Mouse (Mus musculus): ENCODE data around the gene Atrip. TPM values are rescaled to one million over a fixed set of nuclear protein-coding genes. Genes with fewer than 3 reads are reported as not detected.

Gene Atrip
- polyA plus RNA-seq, 1 experiment, result 10.7 TPM

DNA sequence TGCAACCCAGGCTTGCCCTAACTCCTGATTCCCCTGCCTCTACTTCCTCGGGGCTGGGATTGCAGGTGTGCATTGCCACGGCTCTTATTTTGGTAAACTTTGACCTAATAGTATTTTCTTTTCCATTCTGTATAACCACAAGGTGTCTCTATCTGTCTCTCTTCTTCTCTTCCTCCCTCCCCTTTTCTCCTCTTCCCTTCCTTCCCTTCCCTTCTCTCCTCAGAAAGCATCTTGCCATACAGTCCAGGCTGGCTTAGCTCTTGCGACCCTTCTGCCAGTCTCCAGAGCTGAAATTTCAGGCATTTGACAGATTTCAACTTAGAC, 23.3 kb downstream of the Atrip start:
- peak overlapping the region; percentile 39 for H3K27ac ChIP-seq (ENCODE audit: insufficient read depth, low read depth, low read length)
- H3K4me3 ChIP-seq (ENCODE audit: low read depth, low read length), result no peak overlapping the region
- TF ChIP-seq CTCF (IDR thresholded peaks at IDR 0.05; ENCODE audit: extremely low read depth, insufficient read length, insufficient replicate concordance, low read depth, low read length) (no peak), POLR2A (IDR thresholded peaks at IDR 0.05; ENCODE audit: low read depth, low read length) (no peak)
- H3K27me3 ChIP-seq (ENCODE audit: control insufficient read depth, insufficient read depth, low read length), result no peaks in the 10 kb centered on the region
- 0 out of 2 replicates have a peak, but pooled peaks cover 2% of the 10 kb centered on the region for H3K36me3 ChIP-seq (ENCODE audit: control insufficient read depth, insufficient read depth, low read length)
- 44% methylated on average over 3 of the region's 3 CpGs for WGBS
- H3K4me1 ChIP-seq (ENCODE audit: control insufficient read depth, insufficient read depth, insufficient read length, low read length), result peaks cover 12% of the 10 kb centered on the region

DNA sequence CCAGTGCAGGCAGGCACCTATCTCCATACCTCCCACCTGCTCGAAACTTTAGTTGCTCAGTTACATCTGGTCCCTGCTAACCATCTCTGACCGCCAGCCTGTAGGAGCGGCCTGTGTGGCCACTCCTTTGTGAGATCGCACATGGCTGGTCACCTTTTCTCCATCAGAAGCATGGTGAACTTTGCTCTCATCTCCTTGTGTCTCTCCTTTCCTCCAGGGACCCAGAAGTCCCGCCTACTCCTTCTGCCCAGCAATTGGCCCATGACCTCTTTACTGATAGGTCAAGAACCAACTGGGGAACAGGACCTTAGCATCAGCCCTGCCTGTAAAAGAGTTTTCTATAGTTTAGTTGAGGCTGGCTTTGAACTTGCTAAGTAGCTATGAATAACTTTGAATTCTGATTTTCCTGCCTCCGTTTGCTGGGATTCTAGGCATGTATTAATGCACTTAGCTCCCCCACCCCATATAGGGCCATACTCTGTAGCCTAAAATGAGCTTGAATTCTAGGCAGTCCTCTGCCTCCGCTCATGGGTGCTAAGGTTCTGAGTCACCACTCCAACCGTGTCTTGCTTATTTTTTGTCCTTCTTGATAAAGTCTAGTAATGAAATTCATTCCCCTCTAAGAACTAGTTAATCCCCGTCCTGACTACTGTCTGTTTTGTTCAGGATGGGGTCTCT, 23.8 kb downstream of the Atrip start:
- Histone ChIP-seq H3K4me3 (ENCODE audit: low read depth, low read length) (peak overlapping the region; percentile 40), H3K27me3 (ENCODE audit: control insufficient read depth, insufficient read depth, low read length) (no peaks in the 10 kb centered on the region), H3K27ac (ENCODE audit: insufficient read depth, low read depth, low read length) (peak overlapping the region; percentile 39), H3K36me3 (ENCODE audit: control insufficient read depth, insufficient read depth, low read length) (0 out of 2 replicates have a peak, but pooled peaks cover 2% of the 10 kb centered on the region), H3K4me1 (ENCODE audit: control insufficient read depth, insufficient read depth, insufficient read length, low read length) (peaks cover 8% of the 10 kb centered on the region)
- 61% methylated on average over 9 of the region's 9 CpGs for WGBS
- TF ChIP-seq CTCF (IDR thresholded peaks at IDR 0.05; ENCODE audit: extremely low read depth, insufficient read length, insufficient replicate concordance, low read depth, low read length) (no peak), POLR2A (IDR thresholded peaks at IDR 0.05; ENCODE audit: low read depth, low read length) (no peak; the same call in 1 of the 2 replicates)

DNA sequence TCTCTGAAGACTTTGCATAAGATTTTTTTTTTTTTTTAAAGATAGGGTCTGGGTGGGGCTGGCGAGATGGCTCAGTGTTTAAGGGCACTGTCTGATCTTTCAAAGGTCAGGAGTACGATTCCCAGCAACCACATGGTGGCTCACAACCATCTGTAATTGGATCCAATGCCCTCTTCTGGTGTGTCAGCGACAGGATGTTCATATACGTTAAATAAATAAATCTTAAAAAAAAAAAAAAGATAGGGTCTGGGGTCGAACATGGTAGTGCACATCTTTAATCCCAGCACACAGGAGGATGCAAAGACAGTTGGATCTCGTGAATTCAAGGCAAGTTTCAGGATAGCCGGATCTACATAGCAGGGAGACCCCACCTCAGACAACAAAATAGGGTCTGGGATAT, 24.6 kb downstream of the Atrip start:
- Histone ChIP-seq H3K27ac (ENCODE audit: insufficient read depth, low read depth, low read length) (peak overlapping the region; percentile 39; the same call in 1 of the 2 replicates), H3K4me3 (ENCODE audit: low read depth, low read length) (no peak overlapping the region), H3K36me3 (ENCODE audit: control insufficient read depth, insufficient read depth, low read length) (0 out of 2 replicates have a peak, but pooled peaks cover 2% of the 10 kb centered on the region), H3K4me1 (ENCODE audit: control insufficient read depth, insufficient read depth, insufficient read length, low read length) (peaks cover 6% of the 10 kb centered on the region), H3K27me3 (ENCODE audit: control insufficient read depth, insufficient read depth, low read length) (no peaks in the 10 kb centered on the region)
- TF ChIP-seq POLR2A (IDR thresholded peaks at IDR 0.05; ENCODE audit: low read depth, low read length) (no peak), CTCF (IDR thresholded peaks at IDR 0.05; ENCODE audit: extremely low read depth, insufficient read length, insufficient replicate concordance, low read depth, low read length) (no peak)
- WGBS, result 75% methylated on average over 7 of the region's 7 CpGs

DNA sequence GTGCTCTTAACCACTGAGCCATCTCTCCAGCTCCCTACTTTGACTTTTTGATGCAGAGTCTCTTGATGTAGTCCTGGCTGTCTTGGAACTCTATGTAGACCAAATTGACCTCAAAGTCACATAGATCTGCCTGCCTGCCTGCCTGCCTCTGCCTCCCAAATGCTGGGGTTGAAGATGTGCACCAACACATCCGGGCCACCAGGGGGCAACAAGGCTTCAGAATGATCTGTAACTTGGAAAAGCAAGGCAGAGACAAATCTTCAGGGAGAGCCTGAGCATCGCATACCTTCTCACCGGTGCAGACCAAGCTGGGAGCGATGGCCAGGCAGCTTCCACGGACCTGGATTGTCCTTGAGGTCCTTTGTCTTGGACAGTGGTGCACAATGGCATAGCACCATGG, 27.6 kb downstream of the Atrip start:
- H3K27ac ChIP-seq (ENCODE audit: insufficient read depth, low read depth, low read length), result no peak overlapping the region
- TF ChIP-seq POLR2A (IDR thresholded peaks at IDR 0.05; ENCODE audit: low read depth, low read length), result no peak
- TF ChIP-seq CTCF (IDR thresholded peaks at IDR 0.05; ENCODE audit: extremely low read depth, insufficient read length, insufficient replicate concordance, low read depth, low read length), result peak; percentile 77; the same call in 1 of the 2 replicates
- peaks cover 6% of the 10 kb centered on the region; the same call in 1 of the 2 replicates for H3K4me1 ChIP-seq (ENCODE audit: control insufficient read depth, insufficient read depth, insufficient read length, low read length)
- no peaks in the 10 kb centered on the region for H3K27me3 ChIP-seq (ENCODE audit: control insufficient read depth, insufficient read depth, low read length)
- 40% methylated on average over 5 of the region's 5 CpGs for WGBS
- 0 out of 2 replicates have a peak, but pooled peaks cover 3% of the 10 kb centered on the region for H3K36me3 ChIP-seq (ENCODE audit: control insufficient read depth, insufficient read depth, low read length)
- no peak overlapping the region for H3K4me3 ChIP-seq (ENCODE audit: low read depth, low read length)

DNA sequence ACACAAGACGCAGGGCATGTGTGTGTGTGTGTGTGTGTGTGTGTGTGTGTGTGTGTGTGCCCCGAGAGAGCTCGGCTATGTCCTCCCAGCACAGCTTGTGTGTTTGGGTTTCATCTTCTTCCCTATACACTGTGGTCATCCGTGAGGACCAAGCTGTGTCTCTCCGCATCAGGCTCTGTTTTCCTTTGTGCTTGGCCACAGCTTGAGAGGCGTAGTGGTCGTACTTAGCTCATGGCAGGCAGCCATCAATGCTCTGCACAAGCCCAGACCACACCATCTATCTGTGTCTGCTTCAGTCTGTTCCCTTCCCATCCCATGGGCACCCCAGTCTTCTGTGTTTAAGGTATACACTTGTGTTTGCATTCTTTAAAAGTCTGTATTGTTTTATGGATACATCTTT, 32.6 kb downstream of the Atrip start:
- WGBS, result 70% methylated on average over 7 of the region's 7 CpGs
- 0 out of 2 replicates have a peak, but pooled peaks cover 1% of the 10 kb centered on the region for H3K36me3 ChIP-seq (ENCODE audit: control insufficient read depth, insufficient read depth, low read length)
- TF ChIP-seq CTCF (IDR thresholded peaks at IDR 0.05; ENCODE audit: extremely low read depth, insufficient read length, insufficient replicate concordance, low read depth, low read length) (no peak), POLR2A (IDR thresholded peaks at IDR 0.05; ENCODE audit: low read depth, low read length) (no peak)
- no peak overlapping the region for H3K4me3 ChIP-seq (ENCODE audit: low read depth, low read length)
- no peaks in the 10 kb centered on the region for H3K27me3 ChIP-seq (ENCODE audit: control insufficient read depth, insufficient read depth, low read length)
- H3K4me1 ChIP-seq (ENCODE audit: control insufficient read depth, insufficient read depth, insufficient read length, low read length), result peaks cover 11% of the 10 kb centered on the region; the same call in 1 of the 2 replicates
- H3K27ac ChIP-seq (ENCODE audit: insufficient read depth, low read depth, low read length), result no peak overlapping the region

DNA sequence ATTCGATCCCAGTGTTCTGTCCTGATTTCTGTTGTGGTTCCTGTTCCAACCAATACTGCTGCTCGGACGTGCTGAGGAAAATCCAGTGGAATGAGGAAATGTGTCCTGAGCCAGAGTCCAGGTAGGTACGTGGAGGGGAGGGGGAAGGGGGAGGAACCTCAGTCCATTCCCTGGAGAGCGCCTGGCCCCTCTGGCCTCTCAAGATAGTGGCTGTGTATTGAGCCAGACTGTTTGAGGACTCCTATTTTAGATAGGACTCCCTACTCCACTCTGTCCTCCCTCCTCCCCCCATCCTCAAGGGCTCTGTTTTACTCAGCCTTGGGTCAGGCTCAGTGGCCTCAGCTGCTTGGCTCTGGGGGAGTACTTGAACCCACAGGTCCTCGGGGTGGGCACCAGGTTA, 33.0 kb downstream of the Atrip start:
- Histone ChIP-seq H3K27ac (ENCODE audit: insufficient read depth, low read depth, low read length) (no peak overlapping the region), H3K4me1 (ENCODE audit: control insufficient read depth, insufficient read depth, insufficient read length, low read length) (peaks cover 11% of the 10 kb centered on the region; the same call in 1 of the 2 replicates), H3K36me3 (ENCODE audit: control insufficient read depth, insufficient read depth, low read length) (0 out of 2 replicates have a peak, but pooled peaks cover 1% of the 10 kb centered on the region), H3K4me3 (ENCODE audit: low read depth, low read length) (no peak overlapping the region), H3K27me3 (ENCODE audit: control insufficient read depth, insufficient read depth, low read length) (no peaks in the 10 kb centered on the region)
- TF ChIP-seq POLR2A (IDR thresholded peaks at IDR 0.05; ENCODE audit: low read depth, low read length), result 0 out of 2 replicates have a peak, but pooled peaks have one; percentile 16
- no peak for TF ChIP-seq CTCF (IDR thresholded peaks at IDR 0.05; ENCODE audit: extremely low read depth, insufficient read length, insufficient replicate concordance, low read depth, low read length)
- WGBS, result 14% methylated on average over 6 of the region's 6 CpGs

DNA sequence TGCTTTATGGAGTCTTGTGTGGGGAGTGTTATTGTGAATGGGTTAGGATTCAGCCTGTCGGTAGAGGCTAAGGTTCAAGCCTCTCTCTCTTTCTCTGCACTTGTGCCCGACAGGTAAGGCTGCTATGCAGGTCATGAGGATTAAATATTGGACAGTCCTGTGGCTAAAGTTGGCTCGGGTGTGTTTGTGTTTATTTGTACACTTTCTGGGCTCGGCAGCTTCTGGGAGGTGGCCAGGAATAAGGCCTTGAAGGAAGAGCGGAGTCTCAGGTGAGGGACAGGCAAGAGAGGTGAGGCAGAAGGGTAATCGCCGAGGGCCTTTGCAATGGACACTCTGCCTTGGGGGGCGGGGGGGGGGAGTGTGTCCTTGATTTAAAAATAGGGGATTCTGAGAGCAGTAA, 33.7 kb downstream of the Atrip start:
- H3K4me3 ChIP-seq (ENCODE audit: low read depth, low read length), result no peak overlapping the region
- H3K27ac ChIP-seq (ENCODE audit: insufficient read depth, low read depth, low read length), result no peak overlapping the region
- peaks cover 11% of the 10 kb centered on the region; the same call in 1 of the 2 replicates for H3K4me1 ChIP-seq (ENCODE audit: control insufficient read depth, insufficient read depth, insufficient read length, low read length)
- H3K27me3 ChIP-seq (ENCODE audit: control insufficient read depth, insufficient read depth, low read length), result no peaks in the 10 kb centered on the region
- TF ChIP-seq POLR2A (IDR thresholded peaks at IDR 0.05; ENCODE audit: low read depth, low read length) (no peak), CTCF (IDR thresholded peaks at IDR 0.05; ENCODE audit: extremely low read depth, insufficient read length, insufficient replicate concordance, low read depth, low read length) (no peak)
- 0 out of 2 replicates have a peak, but pooled peaks cover 1% of the 10 kb centered on the region for H3K36me3 ChIP-seq (ENCODE audit: control insufficient read depth, insufficient read depth, low read length)
- WGBS, result 47% methylated on average over 8 of the region's 8 CpGs
